Mouse (Mus musculus) forebrain, embryonic 16.5 days (tissue): ENCODE measurements around the gene Nlrp3. TPM values are rescaled to one million over a fixed set of nuclear protein-coding genes. Genes with fewer than 3 reads are reported as not detected.

Experiments used
- ATAC-seq: fragments of 200-750 bp; cut with Nextera tagmentation; 2 replicates; pipeline ENCODE4 v1.8.0; 2017; ENCODE audit warnings: mild to moderate bottlenecking, moderate library complexity
- H3K27ac ChIP-seq: fragments of 300-500 bp; sonication (generic); 2 replicates; pipeline ENCODE4 v1.5.1; 2014; ENCODE audit warnings: low read length, control low read depth
- H3K27me3 ChIP-seq: fragments of 300-500 bp; sonication (generic); replicated peaks from 2 replicates; pipeline ENCODE4 v1.6.1; 2014; ENCODE audit warnings: low read length; ENCODE audit not compliant: control insufficient read depth, insufficient read depth
- H3K36me3 ChIP-seq: fragments of 300-500 bp; sonication (generic); 2 replicates; pipeline ENCODE4 v1.6.1; 2014; ENCODE audit not compliant: control insufficient read depth, insufficient read depth
- H3K4me1 ChIP-seq: fragments of 300-500 bp; sonication (generic); replicated peaks from 2 replicates; pipeline ENCODE4 v1.6.1; 2014; ENCODE audit warnings: low read length; ENCODE audit not compliant: control insufficient read depth, insufficient read depth
- H3K4me2 ChIP-seq: fragments of 300-500 bp; sonication (generic); 2 replicates; pipeline ENCODE4 v1.6.1; 2014; ENCODE audit warnings: mild to moderate bottlenecking, low read length, control low read depth
- H3K4me3 ChIP-seq: fragments of 300-500 bp; sonication (generic); replicated peaks from 2 replicates; pipeline ENCODE4 v1.5.1; 2014; ENCODE audit warnings: mild to moderate bottlenecking, low read length, control low read depth
- H3K9ac ChIP-seq: fragments of 300-500 bp; sonication (generic); replicated peaks from 2 replicates; pipeline ENCODE4 v1.6.1; 2014; ENCODE audit warnings: low read depth, low read length, control low read depth
- H3K9me3 ChIP-seq: fragments of 300-500 bp; sonication (generic); 2 replicates; pipeline ENCODE4 v1.6.1; 2016; ENCODE audit warnings: low read length; ENCODE audit not compliant: control insufficient read depth
- WGBS: fragments of 180-500 bp; shearing (Covaris S2); extraction: QIAGEN DNeasy Blood & Tissue Kit; methylation state at CpG from one replicate; pipeline ENCODE4 v1.1.7; 2014; 5-methylcytosine and 5-hydroxymethylcytosine counted together
- polyA plus RNA-seq: library from polyadenylated mRNA; unstranded; fragments of >200 nt; fragmentation: Nextera tagmentation; extraction: Ambion mirVana; gene quantifications from 2 replicates; pipeline ENCODE4 v1.2.1, GENCODE M21; 2015

Gene Nlrp3
- polyA plus RNA-seq, 1 experiment from 2014 or later = 0.11 TPM

DNA sequence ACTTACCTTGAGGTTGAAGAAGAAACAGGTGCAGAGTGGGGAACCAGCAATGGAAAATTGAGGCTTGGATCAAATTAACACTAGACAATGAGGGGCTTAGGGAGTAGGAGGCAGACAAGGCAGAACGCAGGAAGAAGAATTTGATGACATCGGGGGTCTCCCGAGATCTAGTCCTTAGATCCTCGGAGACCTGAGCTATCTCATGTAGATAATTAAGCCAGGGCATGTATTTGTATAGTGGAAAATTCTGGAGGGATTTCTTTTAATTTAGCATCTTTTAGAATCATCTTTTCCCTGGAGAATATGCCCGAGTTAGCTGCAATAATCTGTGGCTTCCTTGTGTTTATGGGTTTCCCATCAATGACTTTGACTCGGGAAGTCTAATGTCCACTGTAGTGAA, 51.8 kb downstream of the Nlrp3 start, which contains the start of gene Olfr223:
Gene Olfr223 (minus strand): TSS at position 101 of the 400 bp plus-strand sequence.
- Histone ChIP-seq H3K9ac (no peak within 1 kb of the TSS), H3K4me1 (no peaks in the 10 kb centered on the region), H3K27ac (no peak within 1 kb of the TSS), H3K4me3 (no peak within 1 kb of the TSS), H3K36me3 (no peaks in the 10 kb centered on the region), H3K4me2 (no peak within 1 kb of the TSS), H3K9me3 (no peaks in the 10 kb centered on the region), H3K27me3 (no peaks in the 10 kb centered on the region)
- no peak for ATAC-seq
- WGBS = 86% methylated on average over 6 of the region's 6 CpGs

DNA sequence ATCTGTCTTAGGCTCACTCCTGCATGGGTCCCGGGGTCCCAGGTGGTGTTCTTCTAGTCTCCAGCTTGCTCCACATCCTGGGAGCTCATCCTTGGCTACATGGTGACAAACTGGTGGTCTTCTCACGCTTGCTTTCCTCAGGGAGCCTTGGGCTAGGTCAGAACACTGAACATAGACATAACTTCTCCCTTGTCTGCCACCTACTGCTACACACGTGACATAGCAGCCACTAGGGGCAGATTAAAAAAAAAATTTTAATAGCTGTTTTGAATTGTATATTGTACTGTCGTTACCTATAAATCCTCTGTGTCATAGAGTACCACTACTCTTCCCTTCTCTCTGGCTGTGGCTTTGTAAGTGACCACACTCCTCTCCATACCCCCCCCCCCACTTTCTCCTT, 54.7 kb downstream of the Nlrp3 start:
- WGBS = 53% methylated on average over 4 of the region's 4 CpGs
- no peaks in the 10 kb centered on the region for H3K36me3 ChIP-seq
- no peak overlapping the region for H3K27ac ChIP-seq
- H3K4me2 ChIP-seq = no peak overlapping the region
- no peaks in the 10 kb centered on the region for H3K9me3 ChIP-seq
- no peaks in the 10 kb centered on the region for H3K4me1 ChIP-seq
- H3K9ac ChIP-seq = no peak overlapping the region
- H3K4me3 ChIP-seq = no peak overlapping the region
- H3K27me3 ChIP-seq = no peaks in the 10 kb centered on the region
- no peak for ATAC-seq

DNA sequence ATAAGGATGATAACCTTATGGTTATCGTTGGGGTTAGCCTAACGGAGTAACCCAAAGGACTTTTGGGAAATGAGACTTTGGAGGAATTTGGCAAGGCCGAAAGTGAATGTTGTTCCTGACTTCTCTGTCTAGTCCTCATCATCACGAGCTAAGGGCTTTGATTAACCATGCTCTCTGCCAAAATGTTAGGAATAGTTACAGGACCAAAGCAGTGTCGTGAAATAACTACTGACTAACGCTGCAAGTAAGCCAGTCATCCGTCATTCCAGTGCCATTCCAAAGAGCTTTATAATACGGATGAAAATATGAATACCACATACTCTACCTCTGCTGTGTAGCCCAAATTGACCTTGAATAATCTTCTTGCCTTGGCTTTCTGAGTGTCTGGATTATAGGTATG, 55.6 kb downstream of the Nlrp3 start:
- Histone ChIP-seq H3K36me3 (no peaks in the 10 kb centered on the region), H3K4me3 (no peak overlapping the region)
- WGBS = 92% methylated on average over 8 of the region's 8 CpGs

DNA sequence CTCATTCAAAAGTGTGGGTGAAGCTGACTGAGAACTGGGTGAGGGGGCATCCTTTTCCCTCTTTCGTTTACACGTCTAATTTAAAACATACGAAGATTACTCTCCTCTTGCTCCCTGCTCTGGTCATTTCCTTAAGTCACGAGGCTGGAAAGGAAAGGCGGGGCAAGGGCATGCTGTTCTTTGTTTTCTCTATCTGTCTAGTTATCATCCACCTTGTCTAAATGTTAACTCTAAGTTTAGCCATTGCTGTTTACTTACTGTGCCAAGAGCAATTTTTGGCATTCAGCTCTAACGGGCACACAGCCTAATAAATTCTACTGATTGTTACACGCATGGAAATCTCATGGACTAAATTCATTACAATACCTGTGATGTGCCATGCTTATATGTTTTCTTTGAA, 57.8 kb downstream of the Nlrp3 start:
- H3K9me3 ChIP-seq = no peaks in the 10 kb centered on the region
- WGBS = 75% methylated on average over 7 of the region's 7 CpGs
- H3K9ac ChIP-seq = no peak overlapping the region
- H3K4me2 ChIP-seq = no peak overlapping the region
- no peaks in the 10 kb centered on the region for H3K27me3 ChIP-seq
- H3K27ac ChIP-seq = no peak overlapping the region
- ATAC-seq = no peak
- no peaks in the 10 kb centered on the region for H3K4me1 ChIP-seq
- H3K36me3 ChIP-seq = no peaks in the 10 kb centered on the region
- no peak overlapping the region for H3K4me3 ChIP-seq

More for the DNA sequence above, 55.6 kb downstream of the Nlrp3 start:
- Histone ChIP-seq H3K9me3 (no peaks in the 10 kb centered on the region), H3K9ac (no peak overlapping the region), H3K4me1 (no peaks in the 10 kb centered on the region), H3K27ac (no peak overlapping the region), H3K27me3 (no peaks in the 10 kb centered on the region), H3K4me2 (no peak overlapping the region)
- no peak for ATAC-seq

DNA sequence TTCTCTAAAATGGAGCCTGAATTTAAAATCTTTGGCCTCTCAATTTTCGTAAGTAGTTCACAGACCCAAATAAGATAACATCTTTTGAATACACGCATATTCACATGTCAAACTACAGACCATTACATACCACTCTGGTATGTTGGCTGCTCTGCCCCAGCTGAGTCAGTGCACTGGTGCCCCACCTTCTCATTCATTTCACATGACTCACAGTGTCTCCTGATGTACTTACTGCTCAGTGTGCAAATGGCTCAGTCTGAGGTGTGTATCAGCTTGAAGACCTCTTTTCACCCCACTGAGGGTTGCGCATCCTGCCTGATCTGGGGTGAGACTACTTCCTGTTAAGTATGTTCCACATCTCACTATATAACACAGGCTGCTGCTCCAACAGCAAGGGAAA, 59.5 kb downstream of the Nlrp3 start:
- Histone ChIP-seq H3K9me3 (no peaks in the 10 kb centered on the region), H3K4me3 (no peak overlapping the region), H3K36me3 (no peaks in the 10 kb centered on the region), H3K4me2 (no peak overlapping the region), H3K27me3 (no peaks in the 10 kb centered on the region), H3K9ac (no peak overlapping the region), H3K4me1 (no peaks in the 10 kb centered on the region), H3K27ac (no peak overlapping the region)
- no peak for ATAC-seq
- WGBS = 93% methylated on average over 3 of the region's 3 CpGs

DNA sequence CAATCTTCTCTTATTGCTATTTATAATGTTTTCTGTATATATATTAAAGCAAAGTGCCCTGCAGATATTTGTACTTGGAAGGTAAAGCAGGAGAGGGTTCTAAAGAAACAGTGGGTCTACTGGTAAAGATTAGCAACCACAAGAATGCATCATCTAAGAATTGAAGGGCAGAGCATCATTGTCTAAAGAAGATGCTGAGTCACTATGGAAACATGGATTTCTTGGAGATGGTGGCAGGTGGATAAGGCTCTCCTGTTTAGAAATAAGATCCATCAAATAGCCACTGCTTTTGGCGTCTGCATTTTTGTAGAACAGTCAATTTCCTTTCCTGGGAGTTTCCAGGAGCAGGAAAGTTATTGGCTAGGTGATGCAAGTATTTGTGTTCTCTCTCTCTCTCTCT, 60.9 kb downstream of the Nlrp3 start:
- H3K27ac ChIP-seq = no peak overlapping the region
- no peaks in the 10 kb centered on the region for H3K9me3 ChIP-seq
- H3K27me3 ChIP-seq = no peaks in the 10 kb centered on the region
- no peak overlapping the region for H3K4me2 ChIP-seq
- H3K4me1 ChIP-seq = no peaks in the 10 kb centered on the region
- 50% methylated on average over 1 of the region's 1 CpGs for WGBS
- H3K9ac ChIP-seq = no peak overlapping the region
- no peak overlapping the region for H3K4me3 ChIP-seq
- no peaks in the 10 kb centered on the region for H3K36me3 ChIP-seq
- ATAC-seq = no peak

DNA sequence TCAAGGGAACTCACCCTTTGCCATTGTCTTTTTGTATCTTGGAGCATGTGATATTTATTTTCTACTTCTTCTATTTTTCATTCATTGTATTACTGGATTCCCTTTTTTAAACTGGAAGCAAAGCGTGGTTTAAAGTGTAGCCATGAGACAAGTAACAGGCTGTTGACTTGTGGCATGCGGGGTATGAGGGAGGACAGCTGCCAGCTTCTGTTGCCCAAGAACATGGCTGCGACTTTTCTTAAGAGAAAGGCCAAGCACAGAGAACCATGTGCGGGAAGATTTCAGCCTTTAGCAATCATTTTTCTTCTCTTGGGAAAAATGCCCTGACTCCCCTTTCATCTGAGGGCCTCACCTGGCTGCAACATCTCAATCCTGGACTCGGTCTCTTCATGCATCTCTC, 70.3 kb downstream of the Nlrp3 start:
- no peak overlapping the region for H3K4me3 ChIP-seq
- H3K27me3 ChIP-seq = no peaks in the 10 kb centered on the region
- WGBS = 92% methylated on average over 5 of the region's 5 CpGs
- no peaks in the 10 kb centered on the region for H3K36me3 ChIP-seq
- H3K27ac ChIP-seq = no peak overlapping the region
- H3K4me2 ChIP-seq = no peak overlapping the region
- no peak overlapping the region for H3K9ac ChIP-seq
- ATAC-seq = no peak
- no peaks in the 10 kb centered on the region for H3K9me3 ChIP-seq
- no peaks in the 10 kb centered on the region for H3K4me1 ChIP-seq

DNA sequence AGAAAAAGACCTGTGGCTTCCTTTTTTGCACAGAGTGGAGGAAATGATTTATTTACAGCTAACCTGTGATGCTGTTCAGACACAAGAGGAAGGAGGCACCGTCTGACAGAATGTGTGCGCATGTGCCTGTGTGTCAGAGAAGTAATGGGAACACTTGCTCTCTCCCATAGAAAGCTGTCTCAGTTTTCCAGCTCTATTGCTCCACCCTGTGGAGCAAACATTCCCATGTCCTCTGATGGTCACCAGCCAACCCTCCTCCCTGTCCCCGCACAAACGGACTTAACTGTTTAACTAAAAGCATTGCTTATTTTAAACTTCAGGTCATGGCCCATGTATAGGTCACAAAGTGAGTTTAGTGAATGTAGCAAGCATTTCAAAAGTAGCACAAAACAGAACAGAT, 72.8 kb downstream of the Nlrp3 start:
- Histone ChIP-seq H3K9ac (no peak overlapping the region), H3K27me3 (no peaks in the 10 kb centered on the region)

More for the DNA sequence above, 72.8 kb downstream of the Nlrp3 start:
- H3K9me3 ChIP-seq = no peaks in the 10 kb centered on the region
- H3K4me2 ChIP-seq = no peak overlapping the region
- H3K36me3 ChIP-seq = no peaks in the 10 kb centered on the region
- no peak overlapping the region for H3K4me3 ChIP-seq
- ATAC-seq = no peak
- 51% methylated on average over 4 of the region's 4 CpGs for WGBS
- no peaks in the 10 kb centered on the region for H3K4me1 ChIP-seq
- no peak overlapping the region for H3K27ac ChIP-seq
